Mouse (Mus musculus) ES-Bruce4 (cell line): ENCODE results near the gene Serpina1e. TPM values are rescaled to one million over a fixed set of nuclear protein-coding genes. Genes with fewer than 3 reads are reported as not detected.

Experiments
- H3K27ac ChIP-seq: 2 replicates; pipeline ENCODE4 v1.5.1; 2012; ENCODE audit warnings: low read length, inconsistent platforms; ENCODE audit not compliant: insufficient read depth
- H3K27me3 ChIP-seq: 2 replicates; pipeline ENCODE4 v1.6.1; 2012; ENCODE audit warnings: mild to moderate bottlenecking, low read length, inconsistent platforms; ENCODE audit not compliant: control insufficient read depth, poor library complexity, insufficient read depth, severe bottlenecking
- H3K36me3 ChIP-seq: 2 replicates; pipeline ENCODE4 v1.6.1; 2012; ENCODE audit warnings: inconsistent platforms, mild to moderate bottlenecking, low read length, moderate library complexity; ENCODE audit not compliant: control insufficient read depth, poor library complexity, insufficient read depth, severe bottlenecking
- H3K4me1 ChIP-seq: one replicate; pipeline ENCODE4 v1.8.1; 2011; ENCODE audit warnings: low read length; ENCODE audit not compliant: control insufficient read depth, insufficient read depth
- H3K4me3 ChIP-seq: 2 replicates; pipeline ENCODE4 v1.5.1; 2011; ENCODE audit warnings: low read depth, mild to moderate bottlenecking, low read length
- H3K9ac ChIP-seq: 2 replicates; pipeline ENCODE4 v1.6.1; 2012; ENCODE audit warnings: low read depth, mild to moderate bottlenecking, inconsistent platforms; ENCODE audit not compliant: poor library complexity, severe bottlenecking
- H3K9me3 ChIP-seq: replicated peaks from 2 replicates; pipeline ENCODE4 v1.6.1; 2012; ENCODE audit warnings: mild to moderate bottlenecking, low read length, inconsistent platforms; ENCODE audit not compliant: control insufficient read depth, poor library complexity, insufficient read depth, severe bottlenecking
- CTCF ChIP-seq: IDR thresholded peaks from one replicate; pipeline ENCODE4 v1.8.1; 2011; ENCODE audit warnings: low read depth, low read length
- EP300 ChIP-seq: IDR thresholded peaks from 2 replicates; pipeline ENCODE4 v1.6.1; 2011; ENCODE audit warnings: low read depth, low read length; ENCODE audit not compliant: insufficient read depth
- POLR2A ChIP-seq: IDR thresholded peaks from one replicate; pipeline ENCODE4 v1.8.1; 2011; ENCODE audit warnings: low read length; ENCODE audit not compliant: insufficient read depth
- polyA plus RNA-seq: library from polyadenylated mRNA; stranded (reverse); fragments of >200 nt; gene quantifications from 2 replicates; pipeline ENCODE4 v1.2.4, GENCODE M21; 2011; ENCODE audit warnings: low read depth; ENCODE audit not compliant: missing spikeins, insufficient read depth, insufficient read length

The Serpina1e gene
- polyA plus RNA-seq, 1 experiment = not detected

- no peak overlapping the region for H3K4me3 ChIP-seq
- no peak overlapping the region for H3K27ac ChIP-seq
- H3K27me3 ChIP-seq = no peaks in the 10 kb centered on the region; the same call in 1 of the 2 replicates
- no peaks in the 10 kb centered on the region for H3K36me3 ChIP-seq
- TF ChIP-seq POLR2A (no peak), EP300 (no peak), CTCF (no peak)
- H3K9ac ChIP-seq = no peak overlapping the region
- no peaks in the 10 kb centered on the region for H3K9me3 ChIP-seq
- H3K4me1 ChIP-seq = no peaks in the 10 kb centered on the region
Measured at GRCm38 (mm10) chr12:103985868-103986267, 27.1 kb upstream of the Serpina1e start.

GRCm38 (mm10) chr12:103984935-103985334 lies 26.2 kb upstream of the Serpina1e start:
- H3K4me3 ChIP-seq = no peak overlapping the region
- H3K9ac ChIP-seq = no peak overlapping the region
- no peaks in the 10 kb centered on the region for H3K4me1 ChIP-seq
- no peaks in the 10 kb centered on the region for H3K9me3 ChIP-seq
- TF ChIP-seq EP300 = no peak
- H3K27me3 ChIP-seq = no peaks in the 10 kb centered on the region; the same call in 1 of the 2 replicates
- H3K36me3 ChIP-seq = no peaks in the 10 kb centered on the region
- H3K27ac ChIP-seq = no peak overlapping the region

GRCm38 (mm10) chr12:103981646-103982360 lies 23.0 kb upstream of the Serpina1e start:
- H3K27ac ChIP-seq = no peak overlapping the region
- no peak overlapping the region for H3K4me3 ChIP-seq
- H3K4me1 ChIP-seq = no peaks in the 10 kb centered on the region
- H3K9me3 ChIP-seq = no peaks in the 10 kb centered on the region; the same call in 1 of the 2 replicates
- no peaks in the 10 kb centered on the region for H3K36me3 ChIP-seq
- TF ChIP-seq EP300 (no peak), CTCF (no peak), POLR2A (no peak)
- H3K9ac ChIP-seq = no peak overlapping the region
- H3K27me3 ChIP-seq = no peaks in the 10 kb centered on the region

GRCm38 (mm10) chr12:103978294-103978693 lies 19.5 kb upstream of the Serpina1e start:
- TF ChIP-seq CTCF (no peak), EP300 (no peak), POLR2A (no peak)
- no peaks in the 10 kb centered on the region for H3K4me1 ChIP-seq
- no peak overlapping the region for H3K9ac ChIP-seq
- H3K36me3 ChIP-seq = no peaks in the 10 kb centered on the region
- H3K27ac ChIP-seq = no peak overlapping the region
- no peak overlapping the region for H3K4me3 ChIP-seq
- H3K9me3 ChIP-seq = no peaks in the 10 kb centered on the region; the same call in 1 of the 2 replicates
- no peaks in the 10 kb centered on the region for H3K27me3 ChIP-seq

- no peaks in the 10 kb centered on the region for H3K36me3 ChIP-seq
- no peaks in the 10 kb centered on the region; the same call in 1 of the 2 replicates for H3K9me3 ChIP-seq
- no peak overlapping the region for H3K4me3 ChIP-seq
- no peak overlapping the region for H3K27ac ChIP-seq
- H3K27me3 ChIP-seq = no peaks in the 10 kb centered on the region
- TF ChIP-seq EP300 (no peak), CTCF (peak; percentile 85), POLR2A (no peak)
- no peak overlapping the region for H3K9ac ChIP-seq
- H3K4me1 ChIP-seq = no peaks in the 10 kb centered on the region
Measured at GRCm38 (mm10) chr12:103977846-103978245, 19.1 kb upstream of the Serpina1e start.

- H3K4me1 ChIP-seq = no peaks in the 10 kb centered on the region
- H3K9ac ChIP-seq = no peak overlapping the region
- H3K36me3 ChIP-seq = no peaks in the 10 kb centered on the region
- H3K27me3 ChIP-seq = no peaks in the 10 kb centered on the region
- H3K4me3 ChIP-seq = no peak overlapping the region
- no peaks in the 10 kb centered on the region; the same call in 1 of the 2 replicates for H3K9me3 ChIP-seq
- no peak overlapping the region for H3K27ac ChIP-seq
- TF ChIP-seq EP300 = no peak
- TF ChIP-seq CTCF = no peak
- no peak for TF ChIP-seq POLR2A
Measured at GRCm38 (mm10) chr12:103977060-103977459, 18.3 kb upstream of the Serpina1e start.
